Mouse (Mus musculus): ENCODE data around the gene Sik3.

GRCm38 (mm10) chr9:46172251-46172650, 159.6 kb downstream of the Sik3 start:
- TF ChIP-seq TCF3 (IDR thresholded peaks at IDR 0.05; ENCODE audit: insufficient read length, low read depth) (no peak), TCF12 (IDR thresholded peaks at IDR 0.05; ENCODE audit: insufficient read depth, poor library complexity, severe bottlenecking) (no peak), POLR2A (IDR thresholded peaks at IDR 0.05; ENCODE audit: insufficient read length, low read depth) (no peak), MYOG (IDR thresholded peaks at IDR 0.05; ENCODE audit: control insufficient read depth in 1 of 3, insufficient read depth in 1 of 3, insufficient read length in 2 of 3, low read depth in 2 of 3) (no peak), MAX (IDR thresholded peaks at IDR 0.05; ENCODE audit: low read depth) (no peak), CEBPB (IDR thresholded peaks at IDR 0.05; ENCODE audit: insufficient read depth, poor library complexity, severe bottlenecking) (no peak), REST (IDR thresholded peaks at IDR 0.05; ENCODE audit: insufficient read depth, insufficient read length) (no peak), E2F4 (IDR thresholded peaks at IDR 0.05; ENCODE audit: insufficient read depth) (no peak), POLR2AphosphoS2 (IDR thresholded peaks at IDR 0.05; ENCODE audit: insufficient read length, low read depth) (no peak), USF1 (IDR thresholded peaks at IDR 0.05; ENCODE audit: low read depth) (no peak), SRF (IDR thresholded peaks at IDR 0.05; ENCODE audit: control insufficient read depth, insufficient read length, low read depth) (no peak)
